Mouse (Mus musculus) myocyte (in vitro differentiated cells): Measurements from ENCODE around the gene Rnaseh2b. TPM values are rescaled to one million over a fixed set of nuclear protein-coding genes. Genes with fewer than 3 reads are reported as not detected.
A peak's percentile ranks its signal among the peaks of the same experiment; 100 is the strongest.

Experiments
- H3K27me3 ChIP-seq: one replicate; pipeline ENCODE4 v1.6.1; 2011; ENCODE audit not compliant: control insufficient read depth, insufficient read depth, insufficient read length
- H3K36me3 ChIP-seq: one replicate; pipeline ENCODE4 v1.6.1; 2011; ENCODE audit not compliant: control insufficient read depth, insufficient read depth
- H3K4me2 ChIP-seq: one replicate; pipeline ENCODE4 v1.6.1; 2011; ENCODE audit warnings: low read depth, control low read depth
- H3K4me3 ChIP-seq: one replicate; pipeline ENCODE4 v1.5.1; 2011; ENCODE audit warnings: mild to moderate bottlenecking, control low read depth, moderate library complexity
- H3K79me2 ChIP-seq: one replicate; pipeline ENCODE4 v1.6.1; 2011; ENCODE audit not compliant: control insufficient read depth, insufficient read depth
- H3ac ChIP-seq: one replicate; pipeline ENCODE4 v1.6.1; 2011; ENCODE audit not compliant: control insufficient read depth, insufficient read length
- CEBPB ChIP-seq: IDR thresholded peaks from 2 replicates; pipeline ENCODE4 v1.6.1; 2011; ENCODE audit warnings: mild to moderate bottlenecking, moderate library complexity; ENCODE audit not compliant: poor library complexity, insufficient read depth, severe bottlenecking
- E2F4 ChIP-seq: IDR thresholded peaks from one replicate; pipeline ENCODE4 v1.6.1; 2011; ENCODE audit warnings: mild to moderate bottlenecking, control low read depth, moderate library complexity; ENCODE audit not compliant: insufficient read depth
- MAX ChIP-seq: IDR thresholded peaks from one replicate; pipeline ENCODE4 v1.6.1; 2011; ENCODE audit warnings: low read depth, mild to moderate bottlenecking, control low read depth
- MYOD1 ChIP-seq, 3 experiments: IDR thresholded peaks; one replicate each; pipeline ENCODE4 v1.6.1; 2011; ENCODE audit warnings: control low read depth in 2 of 3, low read depth in 2 of 3, mild to moderate bottlenecking in 2 of 3, moderate library complexity in 1 of 3; ENCODE audit not compliant: insufficient read length in 2 of 3, control insufficient read depth in 1 of 3
- MYOG ChIP-seq, 3 experiments: IDR thresholded peaks; one replicate each; pipeline ENCODE4 v1.6.1; 2011; ENCODE audit warnings: control low read depth in 2 of 3, low read depth in 2 of 3, mild to moderate bottlenecking in 2 of 3; ENCODE audit not compliant: insufficient read length in 2 of 3, control insufficient read depth in 1 of 3, insufficient read depth in 1 of 3
- POLR2A ChIP-seq: IDR thresholded peaks from one replicate; pipeline ENCODE4 v1.6.1; 2011; ENCODE audit warnings: low read depth, mild to moderate bottlenecking, control low read depth, moderate library complexity; ENCODE audit not compliant: insufficient read length
- POLR2AphosphoS2 ChIP-seq: IDR thresholded peaks from one replicate; pipeline ENCODE4 v1.6.1; 2011; ENCODE audit warnings: low read depth, control low read depth; ENCODE audit not compliant: insufficient read length
- REST ChIP-seq: IDR thresholded peaks from one replicate; pipeline ENCODE4 v1.6.1; 2011; ENCODE audit warnings: mild to moderate bottlenecking, control low read depth, moderate library complexity; ENCODE audit not compliant: insufficient read depth, insufficient read length
- SRF ChIP-seq: IDR thresholded peaks from one replicate; pipeline ENCODE4 v1.6.1; 2011; ENCODE audit warnings: low read depth; ENCODE audit not compliant: control insufficient read depth, insufficient read length
- TCF12 ChIP-seq: IDR thresholded peaks from one replicate; pipeline ENCODE4 v1.6.1; 2011; ENCODE audit warnings: mild to moderate bottlenecking, control low read depth; ENCODE audit not compliant: poor library complexity, insufficient read depth, severe bottlenecking
- TCF3 ChIP-seq: IDR thresholded peaks from one replicate; pipeline ENCODE4 v1.6.1; 2011; ENCODE audit warnings: low read depth, control low read depth; ENCODE audit not compliant: insufficient read length
- USF1 ChIP-seq: IDR thresholded peaks from one replicate; pipeline ENCODE4 v1.6.1; 2011; ENCODE audit warnings: low read depth, mild to moderate bottlenecking, control low read depth, moderate library complexity
- polyA plus RNA-seq: library from polyadenylated mRNA; unstranded; fragments of >200 nt; fragmentation: generic; extraction: Trizol; gene quantifications from one replicate; pipeline ENCODE4 v1.2.1, GENCODE M21; 2012; ENCODE audit warnings: missing spikeins

The Rnaseh2b gene
- polyA plus RNA-seq, 1 experiment = 7.4 TPM

DNA sequence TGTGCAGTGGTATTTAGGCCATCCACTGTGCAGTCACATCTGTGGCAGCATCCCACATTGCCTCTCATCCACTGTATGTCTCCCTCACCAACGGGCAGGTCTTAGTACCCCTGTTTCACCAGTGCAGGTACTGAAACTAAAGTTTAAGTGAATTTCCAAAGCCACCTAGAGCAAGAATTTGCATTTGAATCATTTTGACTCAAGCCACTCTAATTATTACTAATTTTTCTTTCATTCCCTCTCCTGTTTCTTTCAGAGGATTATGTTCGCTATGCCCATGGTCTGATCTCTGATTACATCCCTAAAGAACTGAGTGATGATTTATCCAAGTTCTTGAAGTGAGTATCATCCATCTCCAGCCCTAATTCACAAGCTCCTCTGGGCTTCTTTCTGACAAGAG, 71.4 kb downstream of the Rnaseh2b start:
- Histone ChIP-seq H3K36me3 (peaks cover 13% of the 10 kb centered on the region), H3K4me2 (no peak overlapping the region), H3K4me3 (no peak overlapping the region), H3K79me2 (no peaks in the 10 kb centered on the region), H3K27me3 (no peaks in the 10 kb centered on the region), H3ac (no peak overlapping the region)
- TF ChIP-seq CEBPB = no peak

DNA sequence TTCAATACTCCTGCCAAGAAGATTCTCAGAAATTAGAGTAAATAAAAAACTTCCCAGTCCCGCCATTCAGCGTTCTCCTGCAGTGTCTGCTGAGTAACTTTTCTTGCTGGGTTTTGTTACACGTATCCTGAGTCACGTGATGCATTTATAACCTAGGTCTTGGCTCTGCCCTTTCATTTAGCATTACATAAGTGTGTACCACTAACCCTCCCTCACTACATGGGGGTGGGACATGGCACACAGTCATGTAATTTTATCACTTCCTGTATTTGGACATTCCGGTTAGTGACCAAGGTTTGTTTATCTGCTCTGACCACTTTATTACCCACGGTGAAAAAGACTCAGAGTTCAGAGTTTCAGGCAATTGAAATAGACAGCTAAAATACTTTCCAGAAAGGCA, 78.4 kb downstream of the Rnaseh2b start:
- no peak overlapping the region for H3K4me3 ChIP-seq
- no peak for TF ChIP-seq E2F4
- peak; percentile 62 for TF ChIP-seq USF1
- H3K36me3 ChIP-seq = peaks cover 5% of the 10 kb centered on the region
- H3ac ChIP-seq = no peak overlapping the region
- H3K4me2 ChIP-seq = no peak overlapping the region
- H3K27me3 ChIP-seq = no peaks in the 10 kb centered on the region
- H3K79me2 ChIP-seq = no peaks in the 10 kb centered on the region

GRCm38 (mm10) chr14:62374001-62374400, 81.6 kb downstream of the Rnaseh2b start:
- no peaks in the 10 kb centered on the region for H3K79me2 ChIP-seq
- H3K4me3 ChIP-seq = no peak overlapping the region
- H3ac ChIP-seq = no peak overlapping the region
- H3K36me3 ChIP-seq = no peaks in the 10 kb centered on the region
- TF ChIP-seq MAX = no peak
- no peak for TF ChIP-seq E2F4
- no peak for TF ChIP-seq SRF
- no peak for TF ChIP-seq CEBPB
- no peak for TF ChIP-seq MYOG (IDR thresholded peaks at IDR 0.05; ENCODE audit: control insufficient read depth in 1 of 3, insufficient read depth in 1 of 3, insufficient read length in 2 of 3, low read depth in 2 of 3)
- no peak for TF ChIP-seq POLR2A
- no peak for TF ChIP-seq USF1
- no peak for TF ChIP-seq REST
- TF ChIP-seq TCF3 = no peak
- no peak for TF ChIP-seq POLR2AphosphoS2
- no peak for TF ChIP-seq MYOD1 (IDR thresholded peaks at IDR 0.05; ENCODE audit: control insufficient read depth in 1 of 3, insufficient read length in 2 of 3, low read depth in 2 of 3)
- TF ChIP-seq TCF12 = no peak
- no peaks in the 10 kb centered on the region for H3K27me3 ChIP-seq
- H3K4me2 ChIP-seq = no peak overlapping the region

GRCm38 (mm10) chr14:62375694-62376093, 83.3 kb downstream of the Rnaseh2b start:
- no peaks in the 10 kb centered on the region for H3K79me2 ChIP-seq
- TF ChIP-seq TCF12 (no peak), REST (no peak), POLR2A (no peak), CEBPB (no peak), E2F4 (no peak), MYOG (IDR thresholded peaks at IDR 0.05; ENCODE audit: control insufficient read depth in 1 of 3, insufficient read depth in 1 of 3, insufficient read length in 2 of 3, low read depth in 2 of 3) (no peak), POLR2AphosphoS2 (no peak), TCF3 (no peak), MAX (no peak), USF1 (no peak), SRF (no peak), MYOD1 (IDR thresholded peaks at IDR 0.05; ENCODE audit: control insufficient read depth in 1 of 3, insufficient read length in 2 of 3, low read depth in 2 of 3) (no peak)
- no peak overlapping the region for H3K4me3 ChIP-seq
- H3K4me2 ChIP-seq = no peak overlapping the region
- no peaks in the 10 kb centered on the region for H3K36me3 ChIP-seq
- H3K27me3 ChIP-seq = no peaks in the 10 kb centered on the region
- no peak overlapping the region for H3ac ChIP-seq

- Histone ChIP-seq H3K27me3 (no peaks in the 10 kb centered on the region), H3K4me3 (no peak overlapping the region)
Measured at GRCm38 (mm10) chr14:62376115-62376514, 83.7 kb downstream of the Rnaseh2b start.

More at GRCm38 (mm10) chr14:62376115-62376514, 83.7 kb downstream of the Rnaseh2b start:
- Histone ChIP-seq H3K36me3 (no peaks in the 10 kb centered on the region), H3K79me2 (no peaks in the 10 kb centered on the region), H3ac (no peak overlapping the region), H3K4me2 (no peak overlapping the region)
- TF ChIP-seq USF1 = no peak
- no peak for TF ChIP-seq MYOD1 (IDR thresholded peaks at IDR 0.05; ENCODE audit: control insufficient read depth in 1 of 3, insufficient read length in 2 of 3, low read depth in 2 of 3)
- no peak for TF ChIP-seq MYOG (IDR thresholded peaks at IDR 0.05; ENCODE audit: control insufficient read depth in 1 of 3, insufficient read depth in 1 of 3, insufficient read length in 2 of 3, low read depth in 2 of 3)
- no peak for TF ChIP-seq TCF3
- no peak for TF ChIP-seq TCF12
- no peak for TF ChIP-seq E2F4
- TF ChIP-seq REST = no peak
- TF ChIP-seq POLR2A = no peak
- no peak for TF ChIP-seq SRF
- no peak for TF ChIP-seq CEBPB
- TF ChIP-seq POLR2AphosphoS2 = no peak
- no peak for TF ChIP-seq MAX
